Mouse (Mus musculus): ENCODE measurements around the gene Rab3gap1. TPM values are rescaled to one million over a fixed set of nuclear protein-coding genes. Genes with fewer than 3 reads are reported as not detected.
A peak's percentile ranks its signal among the peaks of the same experiment; 100 is the strongest.
"Not testable (repeated sequence)": the region's sequence is repeated elsewhere in the genome, so short reads cannot be mapped to it uniquely, and the experiment has no call there.

Gene Rab3gap1
- polyA plus RNA-seq, 1 experiment from 2014 or later = 29.4 TPM

DNA sequence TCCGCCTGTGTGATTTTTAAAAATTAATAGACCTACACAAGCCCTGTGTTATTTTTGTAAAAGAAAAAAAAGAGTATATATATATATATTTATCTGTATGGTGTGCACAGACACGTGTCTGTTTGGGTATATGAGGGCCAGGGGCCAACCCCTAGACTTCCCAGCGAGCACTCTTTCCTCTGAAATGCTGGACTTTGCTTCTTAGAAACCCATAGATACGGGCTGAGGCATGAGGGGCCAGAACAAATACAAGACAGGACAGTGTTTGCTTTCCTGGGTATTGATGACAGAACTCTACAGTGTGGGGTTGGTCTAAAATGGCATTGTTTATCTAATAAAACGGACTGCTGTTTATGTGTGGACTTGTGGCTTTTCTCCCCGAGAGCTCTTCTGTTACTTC is 74.9 kb downstream of the Rab3gap1 start:
- Histone ChIP-seq H3K9me3 (ENCODE audit: control insufficient read depth, low read depth, low read length) (peaks cover 8% of the 10 kb centered on the region; the same call in 1 of the 2 replicates), H3K4me2 (replicated peaks; ENCODE audit: low read depth, low read length) (no peak overlapping the region), H3K4me3 (ENCODE audit: low read depth, low read length) (no peak overlapping the region), H3K4me1 (ENCODE audit: control insufficient read depth, insufficient read depth, low read length) (0 out of 2 replicates have a peak, but pooled peaks cover 3% of the 10 kb centered on the region), H3K27me3 (ENCODE audit: control insufficient read depth, insufficient read depth, low read length) (no peaks in the 10 kb centered on the region), H3K9ac (replicated peaks; ENCODE audit: low read depth, low read length) (no peak overlapping the region), H3K36me3 (ENCODE audit: control insufficient read depth, insufficient read depth, low read length) (peaks cover 28% of the 10 kb centered on the region), H3K27ac (ENCODE audit: low read length) (no peak overlapping the region; the same call in 1 of the 2 replicates)
- ATAC-seq (ENCODE audit: insufficient number of reproducible peaks, insufficient read depth, low FRiP score, low read depth) = no peak
- 47% methylated on average over 6 of the region's 6 CpGs for WGBS

DNA sequence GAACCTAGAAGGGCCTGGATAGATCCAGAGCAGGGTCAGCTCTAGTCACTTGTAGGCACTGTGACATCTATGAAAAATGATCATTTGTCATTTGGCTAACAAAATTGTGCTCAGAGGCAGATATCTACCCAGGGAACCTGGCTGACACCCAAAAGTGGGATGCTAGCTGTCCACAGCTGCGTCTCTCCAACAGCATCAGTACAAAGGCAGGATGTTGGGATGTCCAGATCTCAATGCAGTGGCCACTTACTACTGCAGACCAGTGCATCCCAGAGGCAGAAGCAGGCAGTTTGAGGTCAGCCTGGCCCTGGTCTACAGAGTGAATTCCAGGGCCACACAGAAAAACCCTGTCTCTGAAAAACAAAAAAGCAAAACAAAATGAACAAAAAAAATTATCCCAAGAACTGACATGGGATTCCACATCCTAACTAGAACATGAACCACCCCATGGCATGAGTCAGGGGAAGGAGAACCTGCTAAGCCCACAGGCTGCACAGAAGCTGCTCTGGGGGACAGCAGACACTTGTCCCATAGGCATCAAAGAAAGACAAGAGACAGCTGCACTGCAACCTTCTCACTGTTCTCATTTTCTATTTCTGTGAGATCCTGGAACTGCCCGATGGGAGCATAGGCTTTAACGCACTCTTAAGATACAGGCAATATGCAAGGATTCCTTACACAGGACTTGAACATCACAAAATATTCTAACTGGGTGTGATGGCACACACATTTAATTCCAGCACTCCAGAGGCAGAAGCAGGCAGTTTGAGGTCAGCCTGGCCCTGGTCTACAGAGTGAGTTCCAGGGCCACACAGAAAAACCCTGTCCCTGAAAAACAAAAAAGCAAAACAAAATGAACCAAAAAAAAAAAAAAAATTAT is 77.4 kb downstream of the Rab3gap1 start:
- H3K9me3 ChIP-seq (ENCODE audit: control insufficient read depth, low read depth, low read length) = no peaks in the 10 kb centered on the region
- no peak for ATAC-seq (ENCODE audit: insufficient number of reproducible peaks, insufficient read depth, low FRiP score, low read depth)
- H3K27ac ChIP-seq (ENCODE audit: low read length) = 0 out of 2 replicates have a peak overlapping the region, but pooled peaks have one; percentile 23
- H3K4me3 ChIP-seq (ENCODE audit: low read depth, low read length) = no peak overlapping the region
- H3K4me2 ChIP-seq (replicated peaks; ENCODE audit: low read depth, low read length) = no peak overlapping the region
- peaks cover 11% of the 10 kb centered on the region for H3K36me3 ChIP-seq (ENCODE audit: control insufficient read depth, insufficient read depth, low read length)
- H3K9ac ChIP-seq (replicated peaks; ENCODE audit: low read depth, low read length) = no peak overlapping the region
- H3K27me3 ChIP-seq (ENCODE audit: control insufficient read depth, insufficient read depth, low read length) = no peaks in the 10 kb centered on the region
- 0 out of 2 replicates have a peak, but pooled peaks cover 3% of the 10 kb centered on the region for H3K4me1 ChIP-seq (ENCODE audit: control insufficient read depth, insufficient read depth, low read length)
- WGBS = 57% methylated on average over 3 of the region's 3 CpGs

- 67% methylated on average over 5 of the region's 5 CpGs for WGBS
- Histone ChIP-seq H3K9me3 (ENCODE audit: control insufficient read depth, low read depth, low read length) (no peaks in the 10 kb centered on the region), H3K27me3 (ENCODE audit: control insufficient read depth, insufficient read depth, low read length) (no peaks in the 10 kb centered on the region), H3K27ac (ENCODE audit: low read length) (0 out of 2 replicates have a peak overlapping the region, but pooled peaks have one; percentile 23), H3K4me2 (replicated peaks; ENCODE audit: low read depth, low read length) (no peak overlapping the region), H3K9ac (replicated peaks; ENCODE audit: low read depth, low read length) (no peak overlapping the region), H3K4me1 (ENCODE audit: control insufficient read depth, insufficient read depth, low read length) (0 out of 2 replicates have a peak, but pooled peaks cover 3% of the 10 kb centered on the region), H3K36me3 (ENCODE audit: control insufficient read depth, insufficient read depth, low read length) (peaks cover 11% of the 10 kb centered on the region), H3K4me3 (ENCODE audit: low read depth, low read length) (no peak overlapping the region)
- no peak for ATAC-seq (ENCODE audit: insufficient number of reproducible peaks, insufficient read depth, low FRiP score, low read depth)
Measured at GRCm38 (mm10) chr1:127946615-127947249, 78.2 kb downstream of the Rab3gap1 start.

- 85% methylated on average over 5 of the region's 5 CpGs for WGBS
- no peak overlapping the region for H3K4me2 ChIP-seq (replicated peaks; ENCODE audit: low read depth, low read length)
- no peak overlapping the region for H3K9ac ChIP-seq (replicated peaks; ENCODE audit: low read depth, low read length)
- ATAC-seq (ENCODE audit: insufficient number of reproducible peaks, insufficient read depth, low FRiP score, low read depth) = no peak
- H3K4me1 ChIP-seq (ENCODE audit: control insufficient read depth, insufficient read depth, low read length) = 0 out of 2 replicates have a peak, but pooled peaks cover 3% of the 10 kb centered on the region
- H3K9me3 ChIP-seq (ENCODE audit: control insufficient read depth, low read depth, low read length) = no peaks in the 10 kb centered on the region
- no peak overlapping the region for H3K27ac ChIP-seq (ENCODE audit: low read length)
- no peaks in the 10 kb centered on the region for H3K36me3 ChIP-seq (ENCODE audit: control insufficient read depth, insufficient read depth, low read length)
- no peak overlapping the region for H3K4me3 ChIP-seq (ENCODE audit: low read depth, low read length)
- no peaks in the 10 kb centered on the region for H3K27me3 ChIP-seq (ENCODE audit: control insufficient read depth, insufficient read depth, low read length)
Measured at GRCm38 (mm10) chr1:127948748-127949147, 80.2 kb downstream of the Rab3gap1 start.

DNA sequence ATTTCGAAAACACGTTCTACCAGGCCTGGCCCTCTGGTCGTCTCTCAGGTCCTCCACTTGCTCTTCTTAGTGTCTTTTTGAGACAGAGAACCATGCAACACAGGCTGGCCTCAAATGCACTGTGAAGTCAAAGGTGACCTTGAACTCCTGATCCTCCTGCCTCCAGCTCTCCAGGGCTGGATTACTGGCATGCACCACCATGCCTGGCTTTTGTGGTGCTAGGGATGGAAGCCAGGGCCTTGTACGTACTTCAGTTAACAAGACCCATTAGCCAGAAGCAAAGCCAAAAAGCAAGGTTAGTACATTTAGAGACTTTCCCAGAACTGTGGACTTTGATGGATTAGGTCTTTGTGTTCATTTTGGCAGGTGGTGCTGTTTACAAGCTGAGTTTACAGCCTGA is 83.7 kb downstream of the Rab3gap1 start:
- Histone ChIP-seq H3K27ac (ENCODE audit: low read length) (no peak overlapping the region), H3K9me3 (ENCODE audit: control insufficient read depth, low read depth, low read length) (no peaks in the 10 kb centered on the region), H3K4me2 (replicated peaks; ENCODE audit: low read depth, low read length) (no peak overlapping the region), H3K9ac (replicated peaks; ENCODE audit: low read depth, low read length) (no peak overlapping the region), H3K4me1 (ENCODE audit: control insufficient read depth, insufficient read depth, low read length) (no peaks in the 10 kb centered on the region), H3K27me3 (ENCODE audit: control insufficient read depth, insufficient read depth, low read length) (no peaks in the 10 kb centered on the region), H3K4me3 (ENCODE audit: low read depth, low read length) (no peak overlapping the region), H3K36me3 (ENCODE audit: control insufficient read depth, insufficient read depth, low read length) (no peaks in the 10 kb centered on the region)
- no peak for ATAC-seq (ENCODE audit: insufficient number of reproducible peaks, insufficient read depth, low FRiP score, low read depth)
- 81% methylated on average over 4 of the region's 4 CpGs for WGBS

DNA sequence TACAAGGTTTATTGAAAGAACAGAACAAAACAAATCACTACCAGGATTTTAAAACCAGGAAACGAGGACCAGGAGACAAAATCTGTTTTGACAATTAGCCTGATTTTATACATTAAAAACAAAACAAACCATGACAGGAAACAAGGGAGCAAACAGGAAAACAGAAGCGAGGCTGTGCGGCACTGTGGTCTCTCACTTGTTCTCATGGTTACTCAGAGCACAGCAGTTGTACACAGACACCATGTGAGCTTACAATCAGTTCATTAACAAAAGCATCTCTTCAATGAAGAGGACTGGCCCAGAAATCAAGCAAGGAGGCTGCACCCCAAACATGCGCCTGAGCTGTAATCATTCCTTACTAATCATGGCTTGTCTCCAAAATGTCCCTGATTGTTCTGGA is 85.6 kb downstream of the Rab3gap1 start:
- not testable (repeated sequence) for H3K9ac ChIP-seq (replicated peaks; ENCODE audit: low read depth, low read length); H3K9me3 ChIP-seq (ENCODE audit: control insufficient read depth, low read depth, low read length); H3K27ac ChIP-seq (ENCODE audit: low read length); ATAC-seq (ENCODE audit: insufficient number of reproducible peaks, insufficient read depth, low FRiP score, low read depth); H3K36me3 ChIP-seq (ENCODE audit: control insufficient read depth, insufficient read depth, low read length); H3K27me3 ChIP-seq (ENCODE audit: control insufficient read depth, insufficient read depth, low read length); H3K4me1 ChIP-seq (ENCODE audit: control insufficient read depth, insufficient read depth, low read length); H3K4me2 ChIP-seq (replicated peaks; ENCODE audit: low read depth, low read length); H3K4me3 ChIP-seq (ENCODE audit: low read depth, low read length)
- 85% methylated on average over 4 of the region's 4 CpGs for WGBS

DNA sequence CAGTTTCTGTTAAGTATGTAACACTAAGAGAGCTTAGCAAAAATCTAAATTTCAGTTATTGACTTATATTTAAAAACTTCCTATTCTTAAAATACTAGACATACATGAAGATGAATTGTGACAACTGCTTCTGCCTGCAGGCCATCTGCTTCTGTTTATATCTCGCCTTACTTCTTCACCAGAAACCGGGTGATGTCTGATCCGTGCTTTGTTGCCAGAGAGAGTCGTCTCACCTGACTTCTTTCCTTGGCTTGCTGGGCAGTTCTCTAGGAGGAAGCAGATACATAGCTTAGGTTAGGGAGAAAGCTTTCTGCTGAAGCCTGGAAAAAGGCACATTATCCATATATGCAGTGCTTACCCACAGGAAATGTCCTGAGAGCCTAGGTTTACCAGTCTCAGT is 86.2 kb downstream of the Rab3gap1 start:
- no peaks in the 10 kb centered on the region for H3K4me1 ChIP-seq (ENCODE audit: control insufficient read depth, insufficient read depth, low read length)
- no peaks in the 10 kb centered on the region for H3K36me3 ChIP-seq (ENCODE audit: control insufficient read depth, insufficient read depth, low read length)
- 47% methylated on average over 4 of the region's 4 CpGs for WGBS
- no peak for ATAC-seq (ENCODE audit: insufficient number of reproducible peaks, insufficient read depth, low FRiP score, low read depth)
- no peak overlapping the region for H3K4me3 ChIP-seq (ENCODE audit: low read depth, low read length)
- no peak overlapping the region for H3K9ac ChIP-seq (replicated peaks; ENCODE audit: low read depth, low read length)
- H3K4me2 ChIP-seq (replicated peaks; ENCODE audit: low read depth, low read length) = no peak overlapping the region
- no peaks in the 10 kb centered on the region for H3K9me3 ChIP-seq (ENCODE audit: control insufficient read depth, low read depth, low read length)
- no peak overlapping the region for H3K27ac ChIP-seq (ENCODE audit: low read length)
- H3K27me3 ChIP-seq (ENCODE audit: control insufficient read depth, insufficient read depth, low read length) = no peaks in the 10 kb centered on the region

- H3K4me2 ChIP-seq (replicated peaks; ENCODE audit: low read depth, low read length) = no peak overlapping the region
- no peaks in the 10 kb centered on the region for H3K36me3 ChIP-seq (ENCODE audit: control insufficient read depth, insufficient read depth, low read length)
- no peak overlapping the region for H3K9ac ChIP-seq (replicated peaks; ENCODE audit: low read depth, low read length)
- H3K4me1 ChIP-seq (ENCODE audit: control insufficient read depth, insufficient read depth, low read length) = no peaks in the 10 kb centered on the region
- ATAC-seq (ENCODE audit: insufficient number of reproducible peaks, insufficient read depth, low FRiP score, low read depth) = no peak
- WGBS = 88% methylated on average over 1 of the region's 1 CpGs
- no peak overlapping the region for H3K4me3 ChIP-seq (ENCODE audit: low read depth, low read length)
- H3K27ac ChIP-seq (ENCODE audit: low read length) = no peak overlapping the region
- no peaks in the 10 kb centered on the region for H3K9me3 ChIP-seq (ENCODE audit: control insufficient read depth, low read depth, low read length)
- no peaks in the 10 kb centered on the region for H3K27me3 ChIP-seq (ENCODE audit: control insufficient read depth, insufficient read depth, low read length)
Measured at GRCm38 (mm10) chr1:127956524-127956923, 88.0 kb downstream of the Rab3gap1 start.

All from stomach, embryonic 14.5 days (tissue).